In genomic region chr19:46327531-46328064, GRCm38 (mm10) we compare ENCODE assay signal across 8 mouse cellular contexts. TPM values are rescaled to one million over a fixed set of nuclear protein-coding genes. Genes with fewer than 3 reads are reported as not detected.
DNase-seq lines count a peak whose midpoint lies in the region; ATAC-seq lines count a peak whose summit lies in the region.

No protein-coding gene starts in this region.

- 24% methylated on average over 14 of the region's 14 CpGs for WGBS in lung, embryonic 16.5 days
- WGBS in embryonic facial prominence, embryonic 15.5 days = 26% methylated on average over 14 of the region's 14 CpGs
- WGBS in neural tube, embryonic 14.5 days = 29% methylated on average over 14 of the region's 14 CpGs

- no peaks in the 10 kb centered on the region for H3K9me3 ChIP-seq in lung, embryonic 16.5 days (ENCODE audit: control insufficient read depth, low read length)
- H3K9me3 ChIP-seq in embryonic facial prominence, embryonic 15.5 days (replicated peaks) = no peaks in the 10 kb centered on the region
- no peaks in the 10 kb centered on the region for H3K9me3 ChIP-seq in neural tube, embryonic 14.5 days (ENCODE audit: control insufficient read depth, low read length)

- peaks cover 43% of the 10 kb centered on the region for H3K27me3 ChIP-seq in lung, embryonic 16.5 days (ENCODE audit: control insufficient read depth, insufficient read depth, low read depth, low read length)
- peaks cover 51% of the 10 kb centered on the region for H3K27me3 ChIP-seq in embryonic facial prominence, embryonic 15.5 days
- H3K27me3 ChIP-seq in neural tube, embryonic 14.5 days (ENCODE audit: control insufficient read depth, insufficient read depth, low read length) = peaks cover 2% of the 10 kb centered on the region; the same call in 1 of the 2 replicates

- peak overlapping the region; percentile 71 for H3K4me3 ChIP-seq in lung, embryonic 16.5 days (ENCODE audit: low read length)
- peak overlapping the region; percentile 78 for H3K4me3 ChIP-seq in embryonic facial prominence, embryonic 15.5 days (replicated peaks)
- H3K4me3 ChIP-seq in neural tube, embryonic 14.5 days (ENCODE audit: low read depth, low read length) = peak overlapping the region; percentile 70

- H3K27ac ChIP-seq in lung, embryonic 16.5 days (ENCODE audit: low read length) = peak overlapping the region; percentile 89; the same call in 1 of the 2 replicates
- peak overlapping the region; percentile 92 for H3K27ac ChIP-seq in embryonic facial prominence, embryonic 15.5 days (replicated peaks)
- peak overlapping the region; percentile 98 for H3K27ac ChIP-seq in neural tube, embryonic 14.5 days (ENCODE audit: low read depth, low read length)

- no peak for ATAC-seq in lung, embryonic 16.5 days (ENCODE audit: low read depth)
- no peak for ATAC-seq in embryonic facial prominence, embryonic 15.5 days (ENCODE audit: insufficient number of reproducible peaks, low FRiP score, low TSS enrichment, low read depth)
- ATAC-seq in neural tube, embryonic 14.5 days (ENCODE audit: low read depth) = 0 out of 2 replicates have a peak, but pooled peaks have one; percentile 2

- H3K4me2 ChIP-seq in lung, embryonic 16.5 days (ENCODE audit: low read depth, low read length) = peak overlapping the region; percentile 98
- peak overlapping the region; percentile 100 for H3K4me2 ChIP-seq in embryonic facial prominence, embryonic 15.5 days (replicated peaks)
- peak overlapping the region; percentile 99 for H3K4me2 ChIP-seq in neural tube, embryonic 14.5 days (ENCODE audit: low read depth, low read length)

- H3K4me1 ChIP-seq in lung, embryonic 16.5 days (replicated peaks; ENCODE audit: control insufficient read depth, insufficient read depth, low read length) = peaks cover 18% of the 10 kb centered on the region
- peaks cover 38% of the 10 kb centered on the region for H3K4me1 ChIP-seq in embryonic facial prominence, embryonic 15.5 days
- H3K4me1 ChIP-seq in neural tube, embryonic 14.5 days (ENCODE audit: control insufficient read depth, insufficient read depth, low read length) = peaks cover 39% of the 10 kb centered on the region

- no peaks in the 10 kb centered on the region for H3K36me3 ChIP-seq in lung, embryonic 16.5 days (ENCODE audit: control insufficient read depth, insufficient read depth, low read length)
- H3K36me3 ChIP-seq in embryonic facial prominence, embryonic 15.5 days = peaks cover 13% of the 10 kb centered on the region
- peaks cover 16% of the 10 kb centered on the region for H3K36me3 ChIP-seq in neural tube, embryonic 14.5 days (ENCODE audit: control insufficient read depth, insufficient read depth, low read length)

- peak overlapping the region; percentile 76 for H3K9ac ChIP-seq in lung, embryonic 16.5 days (ENCODE audit: low read length)
- peak overlapping the region; percentile 47; the same call in 1 of the 2 replicates for H3K9ac ChIP-seq in embryonic facial prominence, embryonic 15.5 days
- H3K9ac ChIP-seq in neural tube, embryonic 14.5 days (replicated peaks; ENCODE audit: low read depth, low read length) = peak overlapping the region; percentile 68; the same call in 1 of the 2 replicates

- DNase-seq in lung, adult 18-20 months = no peak
- DNase-seq in kidney, postnatal 10 days = peak; percentile 34
- no peak for DNase-seq in urinary bladder, adult 18-20 months (ENCODE audit: low spot score in 2 of 2)
- DNase-seq in urinary bladder, postnatal 10 days (ENCODE audit: low spot score) = no peak
- no peak for DNase-seq in retina, postnatal 1 day

RNA-seq across cellular contexts. Expression of gene Fbxl15, which starts 0.4 kb away (rescaled TPM):
- polyA plus RNA-seq in lung, embryonic 16.5 days (2015; fragmentation: Nextera tagmentation; extraction: Ambion mirVana) = 12.0 and 13.3 TPM in 2 replicates
- polyA plus RNA-seq in embryonic facial prominence, embryonic 15.5 days (2015; fragmentation: Nextera tagmentation; extraction: Ambion mirVana) = 16.4 TPM in 2 replicates
- polyA plus RNA-seq in neural tube, embryonic 14.5 days (2014; fragmentation: Nextera tagmentation; extraction: Ambion mirVana) = 42.5 and 53.1 TPM in 2 replicates

RNA-seq across cellular contexts. Expression of gene Psd, which starts 0.6 kb away (rescaled TPM):
- polyA plus RNA-seq in lung, embryonic 16.5 days (2015; fragmentation: Nextera tagmentation; extraction: Ambion mirVana) = 3.4 and 4.3 TPM in 2 replicates
- polyA plus RNA-seq in embryonic facial prominence, embryonic 15.5 days (2015; fragmentation: Nextera tagmentation; extraction: Ambion mirVana) = 9.8 and 11.0 TPM in 2 replicates
- 85.8 and 127 TPM in 2 replicates for polyA plus RNA-seq in neural tube, embryonic 14.5 days (2014; fragmentation: Nextera tagmentation; extraction: Ambion mirVana)

RNA-seq across cellular contexts. Expression of gene Cuedc2, which starts 10.9 kb away (rescaled TPM):
- 144 and 153 TPM in 2 replicates for polyA plus RNA-seq in lung, embryonic 16.5 days (2015; fragmentation: Nextera tagmentation; extraction: Ambion mirVana)
- 167 and 168 TPM in 2 replicates for polyA plus RNA-seq in embryonic facial prominence, embryonic 15.5 days (2015; fragmentation: Nextera tagmentation; extraction: Ambion mirVana)
- 346 and 359 TPM in 2 replicates for polyA plus RNA-seq in neural tube, embryonic 14.5 days (2014; fragmentation: Nextera tagmentation; extraction: Ambion mirVana)

RNA-seq across cellular contexts. Expression of gene Mfsd13a, which starts 13.3 kb away (rescaled TPM):
- 10.4 and 11.4 TPM in 2 replicates for polyA plus RNA-seq in lung, embryonic 16.5 days (2015; fragmentation: Nextera tagmentation; extraction: Ambion mirVana)
- polyA plus RNA-seq in embryonic facial prominence, embryonic 15.5 days (2015; fragmentation: Nextera tagmentation; extraction: Ambion mirVana) = 4.3 and 4.4 TPM in 2 replicates
- polyA plus RNA-seq in neural tube, embryonic 14.5 days (2014; fragmentation: Nextera tagmentation; extraction: Ambion mirVana) = 10.7 and 12.7 TPM in 2 replicates

RNA-seq across cellular contexts. Expression of gene 2310034G01Rik, which starts 22.5 kb away (rescaled TPM):
- 1.7 and 1.9 TPM in 2 replicates for polyA plus RNA-seq in lung, embryonic 16.5 days (2015; fragmentation: Nextera tagmentation; extraction: Ambion mirVana)
- 3.5 and 5.3 TPM in 2 replicates for polyA plus RNA-seq in embryonic facial prominence, embryonic 15.5 days (2015; fragmentation: Nextera tagmentation; extraction: Ambion mirVana)
- polyA plus RNA-seq in neural tube, embryonic 14.5 days (2014; fragmentation: Nextera tagmentation; extraction: Ambion mirVana) = 2.0 and 3.9 TPM in 2 replicates
